Mouse (Mus musculus): ENCODE measurements around the gene Kbtbd12.

The Kbtbd12 gene

GRCm38 (mm10) chr6:88499481-88500404, 138.0 kb downstream of the Kbtbd12 start:
- DNase-seq (ENCODE audit: low spot score), result peak; percentile 63

Data from testis, postnatal 14 days (tissue).